Mouse (Mus musculus) frontal cortex, postnatal 14 days (tissue): ENCODE results near the gene Azin2.

Experiments
- DNase-seq, 2 experiments: peaks; one replicate each; pipeline ENCODE4 v3.0.0; 2022; ENCODE audit warnings: low spot score in 2 of 2

Azin2 gene

DNA sequence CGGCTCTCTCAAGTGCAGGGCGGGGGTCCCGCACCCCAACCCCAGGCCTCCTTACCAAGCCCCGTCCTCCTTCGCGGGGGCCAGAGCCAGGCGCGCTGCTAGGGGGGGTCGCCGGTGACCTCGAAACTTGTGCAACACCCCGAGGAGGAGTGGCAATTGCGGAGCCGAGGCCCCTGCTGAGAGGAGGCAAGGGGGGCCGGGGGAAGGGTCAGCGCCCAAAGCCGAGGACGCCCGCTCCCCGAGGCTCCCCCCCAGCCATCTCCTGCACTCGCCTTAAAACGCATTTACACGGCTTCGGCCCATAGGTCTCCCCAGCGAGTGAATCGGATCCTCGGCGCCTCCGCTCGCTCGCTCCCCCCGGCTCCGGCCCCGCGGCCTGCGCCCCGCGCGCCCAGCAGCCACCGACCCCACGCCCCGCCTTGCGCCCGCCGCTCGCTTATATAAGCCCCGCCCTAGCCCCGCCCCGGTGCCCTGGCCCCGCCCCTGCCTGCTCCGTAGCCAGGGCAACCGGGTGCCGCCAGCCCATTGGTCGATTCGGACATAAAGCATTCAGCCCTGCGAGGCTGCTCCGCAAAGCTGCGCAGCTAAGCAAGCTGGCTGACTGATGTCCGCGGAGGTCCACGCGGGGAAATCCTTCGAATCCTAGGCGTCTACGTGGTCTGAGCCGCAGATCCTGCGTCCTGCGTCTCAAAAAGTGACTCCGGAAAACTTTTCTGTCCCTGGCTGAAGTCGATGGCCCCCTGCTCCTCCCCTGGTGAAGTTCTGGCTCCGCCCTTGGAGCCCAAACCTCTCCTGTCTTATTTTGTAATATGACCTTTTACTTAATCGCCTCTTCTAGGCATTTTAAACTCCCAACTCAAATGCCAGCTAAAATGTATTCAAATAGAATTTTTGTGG lies at the start of gene Azin2:
Gene Azin2 (minus strand): TSS at position 414 of the 897 bp plus-strand sequence.
- peak; percentile 82 to 86 for DNase-seq

DNA sequence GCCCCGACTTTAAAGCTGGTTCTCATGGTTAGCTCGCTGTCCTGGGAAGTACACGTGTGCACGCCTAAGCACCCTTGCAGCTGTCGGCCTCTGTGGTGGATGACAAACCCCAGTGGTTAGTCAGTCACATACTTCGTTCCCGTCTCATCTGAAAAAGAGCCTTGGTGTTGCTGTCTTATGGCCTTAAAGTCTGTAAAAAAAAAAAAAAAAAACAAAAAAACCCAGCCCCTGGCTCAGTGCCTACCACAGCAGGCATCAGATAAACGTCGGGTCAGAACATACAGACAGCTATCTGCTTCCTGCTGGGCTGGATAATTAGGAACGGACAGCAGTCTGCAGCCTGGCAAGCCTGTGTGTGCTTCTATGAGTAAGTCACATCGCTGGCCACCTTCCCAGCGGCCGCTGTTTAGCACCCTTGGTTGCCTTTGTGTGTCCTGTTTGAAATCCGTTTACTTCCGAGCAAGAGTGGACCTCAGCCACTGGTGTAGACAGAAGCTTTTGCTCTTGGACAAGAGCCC lies 49.4 kb upstream of the Azin2 start:
- no peak for DNase-seq

DNA sequence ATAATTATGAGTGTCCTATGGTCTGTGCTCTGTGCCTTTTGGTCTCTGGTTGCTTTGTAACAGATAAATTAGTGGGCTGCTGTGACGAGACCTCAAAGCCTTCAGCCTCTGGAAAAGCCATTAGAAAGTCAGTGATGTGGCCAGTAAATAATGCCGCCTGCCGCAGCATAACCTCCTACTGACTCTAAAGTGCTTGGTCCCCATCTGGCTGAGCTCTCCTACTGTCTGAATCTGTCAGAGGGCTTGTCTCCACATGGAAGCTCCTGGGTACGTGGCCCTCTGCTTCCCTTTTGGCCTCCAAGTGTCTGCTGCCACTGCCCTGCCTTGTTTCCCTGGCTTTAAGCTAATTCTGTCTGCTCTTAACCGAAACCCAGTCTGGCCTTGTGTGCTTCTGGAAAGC lies 47.3 kb upstream of the Azin2 start:
- no peak for DNase-seq

DNA sequence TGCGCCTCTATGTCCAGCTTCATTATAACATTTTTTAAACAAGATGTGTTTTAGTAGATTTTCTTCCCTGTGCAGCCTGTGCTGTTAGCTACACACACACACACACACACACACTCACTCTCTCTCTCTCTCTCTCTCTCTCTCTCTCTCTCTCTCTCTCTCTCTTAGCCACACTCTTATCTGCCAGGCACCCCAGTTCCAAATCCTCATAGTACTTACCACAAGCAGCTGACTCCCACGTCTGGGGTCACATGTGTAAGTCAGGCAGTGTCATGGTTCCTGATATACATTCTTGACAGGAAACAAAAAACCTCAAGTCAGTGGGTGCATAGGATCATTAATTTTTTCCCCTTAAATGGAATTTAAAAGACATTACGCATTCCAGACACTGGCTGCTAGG lies 46.4 kb upstream of the Azin2 start:
- DNase-seq = no peak

DNA sequence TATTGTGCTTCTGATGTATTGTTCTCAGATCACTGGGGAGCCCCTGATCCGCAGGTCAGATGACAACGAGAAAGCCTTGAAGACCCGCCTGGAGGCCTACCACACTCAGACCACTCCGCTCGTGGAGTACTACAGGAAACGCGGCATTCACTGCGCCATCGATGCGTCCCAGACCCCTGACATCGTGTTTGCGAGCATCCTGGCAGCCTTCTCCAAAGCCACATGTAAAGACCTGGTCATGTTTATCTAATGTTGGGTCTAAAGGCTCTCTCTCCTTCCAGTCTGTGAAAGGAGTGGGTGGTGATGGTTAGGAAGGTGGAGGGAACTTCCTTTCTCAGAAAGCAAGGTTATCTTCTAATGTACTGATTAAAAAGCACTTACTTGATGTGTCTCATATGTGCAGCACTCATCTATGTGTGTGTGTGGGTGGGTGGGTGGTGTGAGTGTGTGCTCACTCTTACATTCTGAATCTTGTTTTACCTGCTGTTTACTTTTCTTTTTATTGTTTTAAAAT lies 45.8 kb upstream of the Azin2 start:
- no peak for DNase-seq

DNA sequence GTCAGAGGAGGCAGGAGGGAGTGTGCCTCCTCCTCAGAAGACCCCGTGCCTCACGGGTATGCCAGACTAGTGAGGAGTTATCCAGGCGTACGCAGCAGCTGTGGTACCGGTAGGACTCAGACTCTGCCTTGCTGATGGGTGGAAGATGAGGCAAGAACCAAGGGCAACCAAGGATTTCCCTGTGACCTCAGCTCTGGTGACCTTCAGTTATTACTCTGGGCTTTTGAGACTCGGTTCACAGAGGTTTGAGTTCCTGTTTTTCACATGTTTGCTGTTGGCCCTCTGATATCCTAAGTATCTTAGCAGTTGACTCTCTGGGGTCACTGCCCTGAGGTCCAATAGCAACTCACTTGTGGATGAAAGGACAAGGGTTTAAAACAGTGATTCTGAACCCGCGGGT lies 41.5 kb upstream of the Azin2 start:
- DNase-seq = no peak

DNA sequence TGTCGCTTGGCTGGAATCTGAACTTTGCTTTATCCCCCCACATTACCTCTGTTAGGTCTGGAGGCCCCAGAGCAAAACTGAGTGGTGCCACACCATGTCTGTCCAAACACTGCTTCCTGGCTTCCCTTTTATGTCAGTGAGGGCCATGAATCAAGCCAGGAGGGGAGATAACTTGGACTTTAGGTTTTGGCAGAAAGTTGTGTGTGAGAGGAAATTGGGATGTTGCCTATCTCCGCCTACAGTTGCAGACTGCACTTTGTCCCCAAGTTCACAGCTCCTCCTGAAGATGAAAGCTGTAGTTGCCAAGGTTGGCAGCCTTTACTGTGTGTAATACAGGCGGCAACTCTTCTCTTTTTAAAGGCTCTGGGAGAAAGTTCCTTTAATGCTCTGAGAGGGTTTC lies 38.5 kb upstream of the Azin2 start:
- no peak for DNase-seq

DNA sequence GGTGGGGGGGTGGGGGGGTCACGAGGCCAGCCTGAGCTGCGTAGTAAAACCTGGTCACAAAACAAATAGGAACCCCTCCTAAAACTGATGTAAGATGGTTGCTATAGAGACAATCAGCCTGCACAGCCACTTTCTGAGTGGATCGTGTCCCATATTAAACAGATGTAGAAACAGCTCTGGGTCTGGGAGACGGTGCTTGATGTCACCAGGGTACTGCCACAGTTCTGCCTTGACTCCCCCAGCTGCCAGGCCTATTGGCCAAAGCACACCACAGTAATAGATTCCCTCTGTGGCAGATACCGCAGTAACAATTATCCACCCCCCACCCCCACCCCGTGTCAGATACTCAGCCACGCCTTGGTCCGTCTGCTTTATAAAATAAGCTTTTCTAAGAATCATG lies 36.2 kb upstream of the Azin2 start:
- no peak for DNase-seq

DNA sequence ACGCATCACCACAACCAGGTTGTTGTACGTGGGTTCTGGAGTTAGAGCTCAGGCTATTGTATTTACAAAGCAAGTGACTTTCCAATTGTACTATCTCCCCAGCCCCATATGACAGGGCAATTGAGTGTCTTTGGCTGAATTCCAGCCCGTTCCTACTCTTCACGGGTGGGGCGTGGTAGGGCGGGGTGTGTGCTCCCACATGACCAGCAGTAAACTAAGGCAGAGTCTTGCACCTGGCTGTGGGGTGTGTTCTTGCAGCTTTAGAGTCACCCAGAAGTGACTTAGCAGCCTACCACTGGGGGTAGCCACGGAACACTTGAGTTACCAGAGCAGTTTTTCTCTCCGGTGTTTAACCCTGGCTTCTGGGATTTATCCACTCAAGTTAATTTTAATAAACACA lies 35.0 kb upstream of the Azin2 start:
- no peak for DNase-seq

DNA sequence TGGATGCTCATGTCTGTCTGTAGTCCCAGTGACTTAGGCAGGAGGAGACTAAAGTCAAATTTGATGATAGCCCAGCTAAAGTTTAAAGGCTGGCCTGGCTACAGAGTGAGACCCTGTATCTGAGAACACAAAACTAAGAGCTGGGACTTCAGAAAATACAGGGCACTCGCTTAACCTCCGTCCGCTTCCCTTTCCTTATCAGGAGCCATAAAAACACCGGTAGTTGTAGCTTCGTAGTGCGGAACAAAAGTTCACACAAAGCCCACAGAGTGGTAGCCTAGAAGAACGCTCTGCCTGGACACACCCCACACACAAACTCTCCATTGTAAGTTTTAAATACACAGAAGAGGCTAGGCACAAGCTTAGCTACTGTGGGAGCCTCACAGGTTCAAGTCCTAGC lies 33.0 kb upstream of the Azin2 start:
- no peak for DNase-seq

DNA sequence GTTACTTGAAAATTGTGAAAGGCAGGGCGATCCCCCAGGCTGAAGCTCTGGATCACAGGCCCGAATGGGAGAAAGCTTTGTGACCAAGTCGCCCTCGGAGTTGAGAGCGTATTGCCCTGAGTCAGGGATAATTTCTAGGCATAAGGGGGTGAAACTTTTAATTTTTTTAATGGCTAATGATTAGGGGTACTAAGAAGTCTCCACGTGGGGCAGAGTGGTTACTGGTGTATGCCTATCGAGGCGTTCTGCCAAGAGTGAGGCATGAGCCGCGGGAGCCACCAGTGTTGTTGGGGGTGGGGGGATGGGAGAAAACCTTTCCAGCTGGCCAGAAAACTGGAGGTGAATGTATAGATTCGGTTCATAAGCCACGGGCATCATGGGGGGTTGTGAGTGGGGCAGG lies 31.4 kb upstream of the Azin2 start:
- no peak for DNase-seq

DNA sequence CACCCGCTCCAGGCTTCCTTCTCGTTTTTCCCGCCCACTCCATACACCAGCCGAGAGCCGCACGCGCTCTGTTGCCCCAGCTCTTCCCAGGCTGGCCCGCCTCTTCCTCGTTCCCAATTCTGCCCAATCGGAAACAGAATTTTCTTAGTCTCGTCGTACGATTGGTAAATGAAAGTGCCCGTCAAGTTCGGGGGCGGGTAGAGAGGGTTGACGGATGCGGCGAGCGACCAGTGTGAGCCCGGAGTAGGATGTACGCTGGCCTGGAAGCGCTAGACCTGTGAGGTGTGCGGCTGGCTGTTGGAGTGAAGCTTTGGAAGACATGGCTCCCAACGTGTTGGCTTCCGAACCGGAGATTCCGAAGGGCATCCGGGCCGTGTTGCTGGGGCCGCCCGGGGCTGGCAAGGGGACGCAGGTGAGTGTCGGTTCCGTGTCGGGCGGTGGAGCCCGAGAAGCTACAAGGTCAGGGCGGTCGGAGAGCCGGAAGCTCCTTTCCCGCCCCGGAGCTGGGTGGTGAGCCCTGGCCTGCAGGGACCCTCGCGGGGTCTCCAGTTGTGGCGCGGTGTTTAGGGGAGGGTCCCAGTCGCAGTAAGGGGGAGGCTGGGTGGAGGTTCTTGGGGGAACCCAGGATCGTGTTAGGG lies 30.9 kb upstream of the Azin2 start:
- DNase-seq = peak; percentile 94 to 98

DNA sequence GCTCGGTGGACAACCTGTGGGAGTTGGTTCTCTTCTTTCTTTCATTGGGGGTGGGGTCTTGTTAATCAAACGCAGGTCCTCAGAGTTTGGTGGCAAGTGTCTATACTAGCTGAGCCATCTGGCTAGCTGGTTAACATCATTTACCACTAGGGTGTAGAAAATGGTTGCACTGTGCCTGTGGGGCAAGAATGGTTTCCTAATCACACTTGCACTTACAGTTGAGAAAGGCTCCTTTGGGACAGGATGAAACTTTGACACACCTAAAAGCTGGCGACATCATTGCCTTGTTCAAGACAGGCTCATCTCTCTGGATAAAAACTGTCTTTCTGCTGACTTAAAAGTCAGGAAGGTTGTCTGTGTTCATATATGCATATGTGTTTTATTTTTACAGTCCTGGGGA lies 29.9 kb upstream of the Azin2 start:
- DNase-seq = no peak

DNA sequence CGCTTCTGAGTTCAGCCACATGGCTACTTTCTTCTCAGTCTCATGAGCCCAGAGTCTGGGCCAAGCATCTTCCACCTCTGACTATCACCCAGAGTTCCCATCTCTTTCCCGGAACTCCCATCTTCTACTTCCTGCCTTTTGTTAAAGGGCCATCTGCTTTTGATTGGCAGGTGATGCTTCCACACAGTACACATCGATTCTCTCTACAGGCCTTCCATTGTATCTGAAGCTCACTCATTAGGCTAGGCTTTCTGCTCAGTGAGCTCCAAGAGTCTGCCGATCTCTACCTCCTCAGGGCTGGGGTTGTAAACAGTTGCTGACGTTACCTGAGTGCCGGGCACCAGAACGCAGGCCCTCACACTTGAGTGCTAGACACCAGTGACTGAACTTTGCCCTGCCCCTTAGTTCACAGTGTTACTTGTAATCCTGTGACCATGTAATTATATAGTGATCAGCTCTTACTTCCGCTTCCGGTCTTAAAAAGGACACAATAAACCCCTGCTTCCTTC lies 29.3 kb upstream of the Azin2 start, which contains the start of gene Ak2:
Gene Ak2 (plus strand): TSS at position 459 of the 509 bp plus-strand sequence.
- no peak for DNase-seq

DNA sequence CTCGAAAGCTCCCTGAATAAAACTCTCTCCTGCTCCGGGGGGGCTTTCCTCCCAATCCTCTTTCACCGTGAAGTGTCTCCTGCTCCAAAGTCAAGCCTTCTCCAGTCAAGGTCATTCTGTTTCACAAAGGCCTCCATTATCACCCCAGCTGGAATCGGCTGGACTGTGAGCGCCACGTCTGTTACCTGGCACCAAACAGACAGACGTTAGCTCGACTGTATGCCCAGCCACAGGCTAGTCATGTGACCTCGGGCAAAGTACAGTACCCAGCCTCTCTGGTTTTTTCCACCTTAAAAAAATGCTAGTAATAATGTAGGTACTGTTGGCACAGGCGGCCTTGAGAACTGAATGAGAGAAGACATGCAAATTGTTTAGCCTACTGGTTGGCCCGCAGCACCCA lies 27.4 kb upstream of the Azin2 start:
- DNase-seq = no peak

DNA sequence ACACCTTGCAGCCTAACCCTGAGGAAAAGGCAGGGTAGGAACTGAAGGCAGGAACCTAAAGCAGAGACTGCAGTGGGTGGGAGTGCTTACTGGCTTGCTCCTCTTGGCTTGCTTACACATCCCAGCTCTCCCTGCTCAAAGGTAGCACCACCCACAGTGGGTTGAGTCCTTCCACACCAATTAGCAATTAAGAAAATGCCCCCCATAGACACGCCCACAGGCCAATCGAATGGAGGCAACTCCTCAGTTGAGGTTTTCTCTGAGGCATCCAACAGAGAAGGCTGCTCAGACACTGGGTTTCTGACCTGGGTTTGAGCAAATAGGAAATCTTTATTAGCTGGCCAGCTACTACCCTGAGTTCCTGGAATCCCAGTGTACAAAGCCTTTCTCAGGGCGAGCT lies 26.7 kb upstream of the Azin2 start:
- no peak for DNase-seq

DNA sequence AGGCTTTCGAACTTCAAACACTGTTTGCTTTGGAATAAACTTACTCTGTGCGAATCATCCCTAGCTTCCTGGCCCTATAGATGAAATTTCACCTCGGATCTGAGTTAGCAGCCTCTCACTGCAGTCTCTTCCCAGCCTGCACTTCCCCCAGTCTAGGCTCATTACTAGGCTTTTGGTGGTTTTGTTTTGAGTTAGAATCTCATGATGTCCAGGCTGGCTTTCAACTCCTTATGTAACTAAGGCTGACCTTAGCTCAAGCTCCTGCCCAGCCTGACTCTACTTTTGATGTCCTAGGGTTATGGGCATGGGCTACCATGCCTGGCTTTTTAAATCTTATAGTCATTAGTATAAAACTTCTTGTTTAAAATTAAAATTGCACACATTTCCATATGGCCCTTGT lies 22.4 kb upstream of the Azin2 start:
- DNase-seq = no peak

DNA sequence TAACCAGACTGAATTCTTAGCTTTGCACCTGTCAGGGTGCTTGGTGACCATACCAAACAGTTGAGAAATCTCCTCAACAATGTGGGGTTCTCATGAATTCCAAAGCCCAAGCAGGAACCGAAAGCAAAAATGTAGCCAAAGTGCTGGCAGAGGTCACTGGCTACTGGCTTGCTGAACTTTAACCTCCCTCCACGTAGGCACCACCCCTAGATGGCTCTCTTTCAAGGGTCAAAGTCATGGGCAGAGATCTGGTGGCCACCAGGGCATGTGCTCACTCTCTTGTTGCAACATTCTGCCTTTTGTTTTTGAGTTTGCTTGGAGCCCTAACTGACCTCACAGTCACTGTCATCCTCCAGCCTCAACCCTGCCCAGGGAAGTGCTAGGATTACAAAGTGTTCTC lies 21.4 kb upstream of the Azin2 start:
- DNase-seq = no peak

DNA sequence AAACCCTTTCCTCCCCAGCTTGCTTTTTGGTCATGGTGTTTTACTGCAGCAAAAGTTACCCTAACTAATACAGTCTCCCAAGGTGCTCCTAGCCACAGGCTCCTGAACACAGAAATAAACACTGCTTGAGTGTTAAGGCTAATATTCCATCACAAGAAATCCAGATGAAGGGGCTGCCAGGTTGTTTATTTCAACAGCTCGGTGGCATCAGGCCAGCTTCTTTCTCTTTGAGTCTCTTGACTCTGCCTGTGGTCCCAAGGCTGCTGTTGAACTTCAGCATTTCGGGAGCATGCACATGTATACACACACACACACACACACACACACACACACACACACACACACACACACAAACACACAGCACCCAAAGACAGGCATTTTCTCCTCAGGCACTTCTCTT lies 20.9 kb upstream of the Azin2 start:
- no peak for DNase-seq

DNA sequence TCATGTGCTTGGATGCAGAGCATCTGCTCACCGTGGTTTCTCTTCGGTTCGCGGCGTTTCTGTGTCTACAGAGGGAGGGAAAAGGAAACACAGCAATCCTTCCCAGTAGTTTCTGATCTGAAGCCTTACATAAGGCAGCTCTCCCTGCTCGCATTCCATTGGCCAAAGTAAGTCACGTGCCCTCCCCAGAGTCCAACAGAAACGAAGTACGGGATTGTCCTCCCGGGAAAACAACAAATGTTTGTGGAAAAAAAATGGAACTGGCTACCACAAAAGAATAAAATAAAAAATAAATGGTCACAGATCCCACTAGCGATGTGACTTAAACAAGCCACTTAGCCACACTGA lies 19.6 kb upstream of the Azin2 start:
- DNase-seq = no peak

DNA sequence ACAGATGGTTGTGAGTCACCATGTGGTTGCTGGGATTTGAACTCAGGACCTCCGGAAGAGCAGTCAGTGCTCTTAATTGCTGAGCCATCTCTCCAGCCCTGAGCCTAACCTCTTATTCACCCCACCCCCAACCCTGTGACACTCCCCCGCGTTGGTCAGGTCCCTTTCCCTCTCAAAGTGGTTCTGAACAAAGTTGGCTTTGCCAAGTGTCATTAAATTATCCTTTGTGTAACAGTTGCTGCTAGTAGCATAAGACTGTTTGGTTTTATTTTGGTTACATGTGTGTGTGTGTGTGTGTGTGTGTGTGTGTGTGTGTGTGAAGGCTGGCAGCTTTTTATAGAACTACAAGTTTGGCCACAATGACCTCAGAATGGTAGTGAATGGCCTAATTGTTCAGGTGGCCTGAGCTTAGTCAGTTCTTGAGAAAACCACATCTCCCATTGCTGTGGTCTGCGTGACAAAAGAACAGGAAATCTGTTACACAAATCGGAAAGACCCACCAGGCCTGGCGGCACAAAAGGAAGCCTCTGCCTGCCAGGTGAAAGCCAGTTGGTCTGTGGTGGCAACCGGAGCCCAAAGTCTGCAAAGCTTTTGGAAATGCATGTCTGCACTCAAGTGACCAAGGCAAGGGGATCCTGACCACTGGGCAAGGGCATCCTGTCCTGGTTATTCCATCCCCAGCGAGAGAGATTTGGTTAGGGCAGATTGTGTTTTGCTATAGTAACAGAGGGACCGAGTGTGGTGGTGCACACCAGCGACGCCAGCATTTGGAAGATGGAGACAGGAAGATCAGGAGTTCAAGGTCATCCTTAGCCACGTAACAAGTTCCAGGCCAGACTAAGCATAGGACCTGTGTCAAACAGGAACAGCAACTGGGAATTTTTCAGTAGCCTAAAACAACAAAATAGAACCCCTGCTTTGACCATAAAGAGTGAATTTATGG lies 18.9 kb upstream of the Azin2 start:
- DNase-seq = no peak

DNA sequence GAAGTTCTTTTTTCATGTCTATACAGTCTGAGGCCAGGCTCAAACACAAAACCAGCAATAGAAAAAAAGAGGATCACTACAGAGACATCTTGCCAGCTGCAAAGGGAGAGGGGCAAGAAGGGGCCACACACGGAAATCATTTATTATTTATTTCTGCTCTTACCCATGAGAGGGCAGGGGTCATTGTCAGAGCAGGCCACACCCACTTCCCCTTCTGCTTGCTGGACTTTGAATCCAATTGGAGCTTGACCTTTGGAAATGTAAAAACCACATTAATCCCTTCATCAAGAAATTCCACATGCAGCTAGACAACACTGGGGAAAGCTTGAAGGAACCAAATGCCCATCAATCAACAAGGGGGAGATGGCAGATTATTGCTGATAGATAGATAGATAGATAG lies 16.4 kb upstream of the Azin2 start:
- no peak for DNase-seq
